Mouse (Mus musculus) liver, embryonic 14.5 days (tissue): ENCODE results near the gene Ptpn12. TPM values are rescaled to one million over a fixed set of nuclear protein-coding genes. Genes with fewer than 3 reads are reported as not detected.

Experiments used
- ATAC-seq: fragments of 200-750 bp; cut with Nextera tagmentation; 2 replicates; pipeline ENCODE4 v1.8.0; 2017; ENCODE audit warnings: moderate number of reproducible peaks, mild to moderate bottlenecking, moderate library complexity; ENCODE audit not compliant: insufficient read depth
- DNase-seq, 3 experiments: peaks; one replicate each; pipeline ENCODE4 v3.0.0-alpha.2; 2012 to 2013; ENCODE audit warnings: low read depth in 3 of 3, low spot score in 3 of 3
- H3K27ac ChIP-seq: fragments of 300-500 bp; sonication (generic); 2 replicates; pipeline ENCODE4 v1.5.1; 2014; ENCODE audit warnings: moderate library complexity, mild to moderate bottlenecking, control low read depth, inconsistent platforms
- H3K27me3 ChIP-seq: fragments of 300-500 bp; sonication (generic); 2 replicates; pipeline ENCODE4 v1.6.1; 2014; ENCODE audit warnings: mild to moderate bottlenecking, low read length, moderate library complexity; ENCODE audit not compliant: control insufficient read depth, insufficient read depth
- H3K36me3 ChIP-seq: fragments of 300-500 bp; sonication (generic); replicated peaks from 2 replicates; pipeline ENCODE4 v1.6.1; 2014; ENCODE audit warnings: low read depth; ENCODE audit not compliant: control insufficient read depth, insufficient read depth
- H3K4me1 ChIP-seq, 2 experiments: fragments of 200-500 bp in 1 of 2; fragments of 300-500 bp in 1 of 2; sonication (generic) in 1 of 2; replicated peaks; 2 replicates each; pipeline ENCODE4 v1.6.1; 2012 to 2014; ENCODE audit warnings: antibody characterized with exemption in 1 of 2, inconsistent platforms in 1 of 2, low read length in 1 of 2; ENCODE audit not compliant: control insufficient read depth in 2 of 2, insufficient read depth in 2 of 2
- H3K4me2 ChIP-seq: fragments of 300-500 bp; sonication (generic); 2 replicates; pipeline ENCODE4 v1.6.1; 2014; ENCODE audit warnings: low read depth, mild to moderate bottlenecking, control low read depth, moderate library complexity
- H3K4me3 ChIP-seq, 2 experiments: fragments of 200-500 bp in 1 of 2; fragments of 300-500 bp in 1 of 2; sonication (generic) in 1 of 2; 2 replicates each; pipeline ENCODE4 v1.5.1; 2012 to 2014; ENCODE audit warnings: low read depth in 2 of 2, low read length in 2 of 2, mild to moderate bottlenecking in 2 of 2, control low read depth in 1 of 2, inconsistent platforms in 1 of 2, moderate library complexity in 1 of 2; ENCODE audit not compliant: insufficient read depth in 1 of 2
- H3K9ac ChIP-seq: fragments of 300-500 bp; sonication (generic); replicated peaks from 2 replicates; pipeline ENCODE4 v1.6.1; 2014; ENCODE audit warnings: mild to moderate bottlenecking, control low read depth, moderate library complexity
- H3K9me3 ChIP-seq: fragments of 300-500 bp; sonication (generic); 2 replicates; pipeline ENCODE4 v1.6.1; 2016; ENCODE audit warnings: low read length, mixed read lengths; ENCODE audit not compliant: control insufficient read depth
- CTCF ChIP-seq: IDR thresholded peaks from 2 replicates; pipeline ENCODE4 v1.5.1; 2016; ENCODE audit warnings: antibody characterized with exemption, low read depth, control low read depth
- EP300 ChIP-seq: IDR thresholded peaks from 2 replicates; pipeline ENCODE4 v1.6.1; 2016; ENCODE audit warnings: antibody characterized with exemption, low read depth
- WGBS: fragments of 180-500 bp; shearing (Covaris S2); extraction: QIAGEN DNeasy Blood & Tissue Kit; methylation state at CpG from one replicate; pipeline ENCODE4 v1.1.7; 2014; ENCODE audit not compliant: insufficient replicate concordance; 5-methylcytosine and 5-hydroxymethylcytosine counted together
- polyA plus RNA-seq, 2 experiments: library from polyadenylated mRNA; depleted of rRNA in 1 of 2; stranded (reverse) in 1 of 2; unstranded in 1 of 2; fragments of >200 nt; fragmentation: Nextera tagmentation in 1 of 2; extraction: Ambion mirVana in 1 of 2; gene quantifications; 2 replicates each; pipeline versions ENCODE4 v1.2.1 to v1.2.3; 2012 to 2014

Ptpn12 gene
- polyA plus RNA-seq, 2 experiments = 14.4 to 18.6 TPM

GRCm38 (mm10) chr5:21054472-21055070 lies 1.1 kb downstream of the Ptpn12 start:
- Histone ChIP-seq H3K9ac (peak overlapping the region; percentile 99), H3K36me3 (no peaks in the 10 kb centered on the region), H3K9me3 (no peaks in the 10 kb centered on the region), H3K4me2 (peak overlapping the region; percentile 85), H3K4me3 (peak overlapping the region; percentile 97 to 100), H3K4me1 (peaks cover 31% of the 10 kb centered on the region in 2 experiments), H3K27me3 (no peaks in the 10 kb centered on the region), H3K27ac (peak overlapping the region; percentile 88)
- TF ChIP-seq CTCF (no peak), EP300 (no peak)
- under 1% methylated on average over 20 of the region's 20 CpGs for WGBS
- peak in 2 of 3 experiments; percentile 50 to 51 for DNase-seq
- ATAC-seq = peak; percentile 11; the same call in 1 of the 2 replicates

- DNase-seq (no peak), ATAC-seq (no peak)
- H3K4me2 ChIP-seq = peak overlapping the region; percentile 85
- 10% methylated on average over 3 of the region's 3 CpGs for WGBS
- H3K27me3 ChIP-seq = no peaks in the 10 kb centered on the region
- H3K9ac ChIP-seq = peak overlapping the region; percentile 99
- H3K9me3 ChIP-seq = no peaks in the 10 kb centered on the region
- no peak for TF ChIP-seq CTCF
- TF ChIP-seq EP300 = no peak
- H3K36me3 ChIP-seq = no peaks in the 10 kb centered on the region
- peak overlapping the region; percentile 97 to 100 for H3K4me3 ChIP-seq
- peaks cover 36 to 38% of the 10 kb centered on the region in 2 experiments for H3K4me1 ChIP-seq
- peak overlapping the region; percentile 88 for H3K27ac ChIP-seq
These were observed 2.0 kb downstream of the Ptpn12 start for GRCm38 (mm10) chr5:21053571-21054307.

GRCm38 (mm10) chr5:21052521-21052920 lies 3.2 kb downstream of the Ptpn12 start:
- ATAC-seq = no peak

GRCm38 (mm10) chr5:21050770-21051122 lies 5.0 kb downstream of the Ptpn12 start:
- WGBS = 5% methylated on average over 2 of the region's 2 CpGs
- DNase-seq = peak in 2 of 3 experiments; percentile 48 to 52
- peak; percentile 45; the same call in 1 of the 2 replicates for ATAC-seq
- Histone ChIP-seq H3K4me2 (peak overlapping the region; percentile 74), H3K27ac (peak overlapping the region; percentile 90), H3K4me1 (peaks cover 53 to 55% of the 10 kb centered on the region in 2 experiments), H3K9ac (peak overlapping the region; percentile 57), H3K4me3 (peak overlapping the region; percentile 19 to 34), H3K9me3 (no peaks in the 10 kb centered on the region), H3K36me3 (no peaks in the 10 kb centered on the region), H3K27me3 (no peaks in the 10 kb centered on the region)
- TF ChIP-seq CTCF (no peak), EP300 (peak; percentile 63)

More at GRCm38 (mm10) chr5:21052521-21052920, 3.2 kb downstream of the Ptpn12 start:
- no peaks in the 10 kb centered on the region for H3K9me3 ChIP-seq
- H3K4me2 ChIP-seq = no peak overlapping the region
- no peaks in the 10 kb centered on the region for H3K27me3 ChIP-seq
- no peak overlapping the region for H3K4me3 ChIP-seq
- H3K27ac ChIP-seq = no peak overlapping the region
- DNase-seq = no peak
- peaks cover 40 to 41% of the 10 kb centered on the region in 2 experiments for H3K4me1 ChIP-seq
- H3K36me3 ChIP-seq = no peaks in the 10 kb centered on the region
- H3K9ac ChIP-seq = no peak overlapping the region
- no peak for TF ChIP-seq CTCF
- no peak for TF ChIP-seq EP300
- 70% methylated on average over 1 of the region's 1 CpGs for WGBS

GRCm38 (mm10) chr5:21050061-21050769 lies 5.5 kb downstream of the Ptpn12 start:
- H3K27ac ChIP-seq = peak overlapping the region; percentile 90
- no peaks in the 10 kb centered on the region for H3K36me3 ChIP-seq
- H3K9ac ChIP-seq = peak overlapping the region; percentile 57
- peak; percentile 47 for ATAC-seq
- H3K4me1 ChIP-seq = peaks cover 58 to 59% of the 10 kb centered on the region in 2 experiments
- H3K4me2 ChIP-seq = peak overlapping the region; percentile 74
- 14% methylated on average over 6 of the region's 6 CpGs for WGBS
- H3K4me3 ChIP-seq = peak overlapping the region; percentile 19 to 34
- peak; percentile 41 to 62 (median 47) for DNase-seq
- H3K9me3 ChIP-seq = no peaks in the 10 kb centered on the region
- no peak for TF ChIP-seq CTCF
- no peak for TF ChIP-seq EP300
- H3K27me3 ChIP-seq = no peaks in the 10 kb centered on the region
